Mouse (Mus musculus): Measurements from ENCODE around the gene Celf5. TPM values are rescaled to one million over a fixed set of nuclear protein-coding genes. Genes with fewer than 3 reads are reported as not detected.
A peak's percentile ranks its signal among the peaks of the same experiment; 100 is the strongest.

Celf5 gene
- total RNA-seq, 1 experiment from 2014 or later, result 0.60 TPM

DNA sequence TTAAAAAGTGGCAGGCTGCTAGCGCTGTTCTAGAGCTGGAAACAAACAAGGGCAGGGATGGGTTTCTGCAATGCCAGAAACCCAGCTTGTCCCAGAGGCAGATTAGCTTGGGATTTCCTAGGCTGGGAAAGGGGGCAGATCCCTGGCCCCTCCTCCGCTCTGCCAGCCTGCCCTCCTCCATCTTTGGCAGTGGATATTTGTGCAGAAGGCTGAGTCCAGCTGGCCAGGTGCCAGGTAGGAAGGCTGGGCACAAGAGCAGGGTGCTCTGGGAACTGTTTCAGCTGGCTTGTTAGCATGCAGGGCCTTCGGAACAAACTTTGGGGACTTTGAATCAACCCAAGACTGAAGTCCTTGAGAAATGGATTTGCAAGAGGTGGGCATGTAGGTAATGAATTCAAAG is 47.1 kb downstream of the Celf5 start:
- no peak for ATAC-seq (replicated peaks in 1 of 2; ENCODE audit: insufficient read depth in 1 of 2, low FRiP score in 2 of 2, low TSS enrichment in 1 of 2, low read depth in 1 of 2, poor library complexity in 2 of 2, severe bottlenecking in 2 of 2)

DNA sequence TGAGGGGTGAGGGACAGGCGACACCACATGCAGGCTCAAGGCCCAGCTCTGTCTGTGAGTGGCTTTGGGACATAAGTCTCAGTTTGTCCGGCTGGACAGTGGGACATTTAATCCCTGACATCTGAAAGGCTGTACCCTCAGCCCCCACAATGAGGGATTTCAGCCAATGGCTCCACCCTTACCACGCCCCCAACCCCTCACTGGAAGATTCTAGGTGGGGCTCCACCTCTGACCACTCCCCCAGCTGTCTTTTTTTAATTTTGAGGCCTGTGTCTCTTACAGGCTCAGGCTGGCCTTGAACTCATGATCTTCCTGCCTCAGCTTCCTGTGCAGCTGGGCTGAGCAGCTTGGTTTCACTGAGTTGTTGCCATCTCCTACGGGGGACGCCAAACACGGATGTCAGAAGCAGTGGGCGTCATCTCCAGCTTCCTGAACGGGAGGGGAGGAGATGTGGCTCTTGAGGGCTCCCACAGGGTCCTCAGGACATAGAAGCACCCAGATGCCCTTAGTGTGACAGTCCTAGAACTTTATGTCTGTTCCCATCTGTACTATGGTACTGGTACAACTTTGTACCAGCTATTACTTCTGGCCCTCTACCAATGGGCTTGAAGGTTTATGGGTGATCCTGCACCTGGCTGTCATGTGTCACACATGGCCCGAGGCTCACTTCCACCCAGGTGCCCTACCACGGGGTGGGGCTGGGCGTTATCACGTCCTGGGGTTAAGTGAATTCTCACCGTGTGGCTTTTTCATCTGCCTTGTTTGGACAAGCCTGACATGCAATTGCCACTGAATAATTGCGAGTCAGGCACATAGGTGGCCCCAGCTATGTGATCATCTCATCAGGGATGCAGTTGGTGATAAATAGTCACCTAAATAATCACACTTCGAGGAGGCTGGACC is 47.9 kb downstream of the Celf5 start:
- no peak for ATAC-seq (replicated peaks in 1 of 2; ENCODE audit: insufficient read depth in 1 of 2, low FRiP score in 2 of 2, low TSS enrichment in 1 of 2, low read depth in 1 of 2, poor library complexity in 2 of 2, severe bottlenecking in 2 of 2)

DNA sequence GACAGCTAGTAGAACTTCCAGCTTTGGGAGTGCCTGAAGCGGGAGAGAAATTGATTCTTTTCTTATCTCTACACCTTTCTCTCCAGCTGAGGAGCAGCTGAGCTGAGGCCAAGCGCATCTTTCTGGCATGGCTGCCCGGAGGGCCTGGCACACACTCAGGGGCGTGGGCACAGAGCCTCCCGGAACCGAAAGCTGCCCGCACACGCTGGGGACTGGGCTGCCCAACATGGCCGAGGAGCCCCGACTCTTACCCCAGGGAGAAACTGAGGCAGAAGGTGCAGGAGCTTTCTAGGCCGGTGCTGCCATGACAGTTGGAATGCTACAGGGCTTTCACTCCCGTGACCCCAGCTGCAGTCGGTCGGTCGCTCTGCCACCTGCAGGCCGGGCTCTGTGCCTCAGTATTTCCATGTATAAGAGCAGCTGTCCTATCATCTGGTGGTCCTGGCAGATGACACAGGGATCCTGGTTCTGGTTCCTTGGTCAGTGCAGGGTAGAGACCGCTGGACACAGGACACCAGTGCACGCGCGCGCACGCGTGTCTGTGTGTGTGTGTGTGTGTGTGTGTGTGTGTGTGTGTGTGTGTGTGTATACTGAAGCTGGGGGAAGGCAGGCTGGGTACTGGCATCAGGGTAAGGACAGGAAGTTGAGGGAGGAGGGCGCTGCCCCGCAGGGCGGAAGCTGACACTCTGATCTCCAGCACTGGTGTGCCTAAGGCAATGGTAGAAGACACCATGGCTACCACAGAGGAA is 48.8 kb downstream of the Celf5 start:
- peak; percentile 42 to 50; a peak in 3 of 4 replicates for ATAC-seq (replicated peaks in 1 of 2; ENCODE audit: insufficient read depth in 1 of 2, low FRiP score in 2 of 2, low TSS enrichment in 1 of 2, low read depth in 1 of 2, poor library complexity in 2 of 2, severe bottlenecking in 2 of 2)

DNA sequence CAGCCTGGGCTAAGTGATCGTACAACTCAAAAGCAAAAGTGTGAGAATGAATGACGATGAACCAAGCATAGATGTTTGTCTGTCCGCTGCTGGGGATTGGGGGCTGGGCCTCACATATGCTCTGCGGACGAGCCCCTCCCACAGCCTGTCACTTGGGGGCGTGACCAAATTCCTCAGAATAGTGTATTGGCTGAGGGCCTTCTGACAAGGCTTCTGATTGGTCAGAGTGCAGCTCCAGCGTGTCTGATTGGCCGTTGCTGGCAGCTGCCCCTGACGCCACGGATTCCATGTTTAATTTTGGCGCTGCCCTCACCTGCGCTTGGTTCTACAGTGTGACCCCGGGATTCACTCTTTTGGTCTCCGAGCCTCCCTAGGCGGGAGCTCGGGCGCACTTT is 49.6 kb downstream of the Celf5 start:
- peak; percentile 80 to 88 for ATAC-seq (replicated peaks in 1 of 2; ENCODE audit: insufficient read depth in 1 of 2, low FRiP score in 2 of 2, low TSS enrichment in 1 of 2, low read depth in 1 of 2, poor library complexity in 2 of 2, severe bottlenecking in 2 of 2)

DNA sequence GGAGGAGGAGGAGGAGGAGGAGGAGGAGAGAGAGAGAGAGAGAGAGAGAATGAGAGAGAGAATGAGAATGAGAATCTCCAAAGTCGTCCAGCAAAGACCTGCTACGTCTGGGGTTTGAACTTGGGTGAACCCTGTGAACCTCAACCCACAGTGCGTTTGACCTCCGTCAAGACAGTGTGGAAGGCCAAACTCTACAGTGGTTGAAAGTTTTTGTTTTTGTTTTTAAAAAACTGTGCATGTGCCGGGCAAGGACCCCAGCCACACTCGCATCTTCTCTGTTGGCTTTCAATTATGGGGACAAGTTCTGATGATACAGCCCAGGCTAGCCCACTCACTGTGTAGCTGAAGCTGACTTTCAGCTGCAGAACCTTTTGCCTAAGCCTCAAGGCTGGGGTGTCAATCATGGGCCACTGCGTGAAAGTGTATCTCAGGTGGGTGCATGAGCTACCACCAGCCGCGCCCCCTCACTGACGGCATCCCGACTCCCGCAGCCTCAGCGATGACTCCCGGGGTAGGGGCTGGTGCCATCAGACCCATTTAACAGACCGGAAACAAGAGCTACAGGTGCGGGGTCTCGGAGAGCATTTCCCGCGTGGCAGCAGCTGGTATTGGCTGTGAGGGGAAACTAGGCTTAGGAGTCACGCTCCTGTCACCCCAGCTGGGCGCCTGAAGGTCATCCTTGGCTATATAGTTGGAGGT is 50.2 kb downstream of the Celf5 start:
- ATAC-seq (replicated peaks in 1 of 2; ENCODE audit: insufficient read depth in 1 of 2, low FRiP score in 2 of 2, low TSS enrichment in 1 of 2, low read depth in 1 of 2, poor library complexity in 2 of 2, severe bottlenecking in 2 of 2), result no peak

DNA sequence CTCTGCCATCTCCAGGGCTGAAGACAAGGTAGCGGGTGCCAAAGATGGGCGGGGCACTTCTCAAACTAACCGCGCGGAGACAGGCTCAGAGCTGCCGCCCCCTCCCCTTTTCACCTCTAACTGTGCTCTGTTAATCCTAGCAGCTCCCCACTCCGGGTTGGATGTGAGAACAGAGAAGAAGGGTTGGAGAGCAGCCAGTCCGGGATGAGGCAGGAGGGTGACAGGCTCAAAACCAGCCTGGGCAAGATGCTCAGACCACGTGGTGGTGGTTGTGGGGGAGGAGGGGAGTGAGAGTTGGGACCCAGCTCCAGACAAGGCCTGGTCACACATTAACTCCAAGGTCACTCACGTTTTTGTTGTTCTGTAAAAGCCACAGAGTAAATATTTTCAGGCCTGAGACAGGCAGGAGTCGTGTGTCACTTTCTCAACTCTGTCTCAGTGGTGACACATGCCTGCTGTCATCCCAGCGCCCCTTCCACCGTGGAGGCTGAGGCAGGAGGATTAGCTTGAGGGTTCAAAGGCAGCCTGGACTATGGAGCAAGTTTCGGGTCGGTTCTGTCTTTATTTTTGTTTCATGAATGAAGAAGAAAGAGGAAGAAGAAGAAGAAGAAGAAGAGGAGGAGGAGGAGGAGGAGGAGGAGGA is 50.9 kb downstream of the Celf5 start:
- ATAC-seq (replicated peaks in 1 of 2; ENCODE audit: insufficient read depth in 1 of 2, low FRiP score in 2 of 2, low TSS enrichment in 1 of 2, low read depth in 1 of 2, poor library complexity in 2 of 2, severe bottlenecking in 2 of 2), result no peak; a peak in 1 of 4 replicates

DNA sequence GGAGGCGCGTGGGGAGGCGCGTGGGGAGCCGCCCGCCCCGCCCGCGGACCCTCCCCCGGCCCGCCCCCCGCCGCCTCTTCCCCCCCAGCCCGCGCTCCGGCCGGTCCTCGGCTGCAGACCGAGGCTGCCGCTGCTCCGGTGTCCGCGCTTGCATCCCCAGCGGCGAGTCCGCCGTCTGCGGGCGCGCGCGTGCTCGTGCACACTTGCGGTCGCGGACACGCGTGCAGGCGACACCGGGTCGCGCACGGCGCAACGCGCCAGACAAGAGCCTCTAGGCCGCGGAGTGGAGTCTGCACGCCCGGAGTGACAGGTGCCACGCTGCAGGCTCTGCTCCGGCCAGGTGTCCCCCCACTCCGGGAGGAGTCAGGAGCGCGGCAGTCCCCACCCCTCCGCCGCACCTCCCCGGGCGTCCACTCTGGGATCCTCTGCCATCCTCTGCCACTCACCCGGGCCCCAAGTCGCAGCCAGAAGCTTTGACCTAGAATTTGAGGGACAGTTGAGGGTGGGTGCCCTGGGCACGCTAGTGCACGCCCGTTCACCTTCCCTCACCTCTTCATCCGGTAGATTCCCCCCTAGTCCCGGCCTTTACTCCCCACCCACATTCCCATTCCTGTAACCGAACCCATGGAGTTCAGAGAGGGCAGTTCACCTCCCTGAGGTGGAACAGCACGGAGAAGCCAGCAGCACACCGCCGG is 51.5 kb downstream of the Celf5 start:
- no peak for ATAC-seq (replicated peaks in 1 of 2; ENCODE audit: insufficient read depth in 1 of 2, low FRiP score in 2 of 2, low TSS enrichment in 1 of 2, low read depth in 1 of 2, poor library complexity in 2 of 2, severe bottlenecking in 2 of 2)

DNA sequence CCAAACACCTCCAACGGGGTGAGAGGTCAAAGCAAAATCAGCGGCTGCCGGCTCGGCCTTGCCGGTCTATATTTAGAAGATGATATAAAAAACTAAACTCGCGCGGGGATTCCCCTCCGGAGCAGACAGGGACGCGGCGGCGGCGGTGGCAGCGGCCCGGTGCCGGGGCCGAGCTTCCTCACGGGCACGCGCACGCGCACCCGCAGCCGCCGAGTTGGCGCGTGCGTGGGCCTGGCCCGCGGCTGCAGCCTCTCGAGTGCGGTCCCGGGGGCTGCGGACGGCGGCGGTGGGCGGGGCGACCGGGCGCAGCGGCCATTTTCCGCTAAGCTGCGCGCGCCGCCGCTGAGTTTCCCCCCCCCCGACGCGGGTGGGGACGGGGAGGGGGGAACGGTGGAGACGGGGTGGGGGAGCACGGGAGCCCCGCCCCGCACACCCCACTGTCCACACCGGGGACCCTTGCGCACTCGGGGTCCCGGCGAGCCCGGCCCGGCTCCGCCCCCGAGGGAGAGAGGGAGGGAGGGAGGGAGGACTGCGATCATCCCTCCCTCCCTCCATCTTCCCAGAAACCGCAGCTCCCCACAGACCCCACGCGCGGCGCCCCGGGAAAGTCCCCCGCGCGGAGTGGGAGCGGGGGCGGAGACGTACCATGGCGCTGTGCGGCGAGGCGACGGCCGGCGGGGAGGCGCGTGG is 52.2 kb downstream of the Celf5 start:
- ATAC-seq (replicated peaks in 1 of 2; ENCODE audit: insufficient read depth in 1 of 2, low FRiP score in 2 of 2, low TSS enrichment in 1 of 2, low read depth in 1 of 2, poor library complexity in 2 of 2, severe bottlenecking in 2 of 2), result no peak

DNA sequence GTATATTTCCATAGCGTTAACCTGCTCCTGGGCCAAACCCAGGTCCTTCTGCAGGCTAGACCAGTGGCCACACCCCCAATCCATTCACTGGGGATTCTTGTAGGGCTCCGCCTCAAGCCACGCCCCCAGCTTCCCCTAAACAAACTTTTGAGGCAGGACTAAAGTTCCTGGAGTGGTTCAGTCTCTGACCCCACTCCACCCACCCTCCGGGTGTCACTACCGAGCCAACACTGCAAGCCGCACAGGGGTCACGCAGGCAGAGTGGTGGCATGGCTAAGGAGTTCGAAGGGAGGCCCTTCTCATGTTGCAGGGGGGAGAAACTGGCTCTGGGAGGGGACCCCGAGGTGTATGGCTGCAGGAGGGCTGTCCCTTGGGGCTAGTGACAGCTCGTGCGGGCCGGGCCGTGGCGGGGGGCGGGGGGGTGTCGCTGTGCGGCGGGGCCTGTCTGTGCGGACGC is 52.9 kb downstream of the Celf5 start:
- ATAC-seq (replicated peaks in 1 of 2; ENCODE audit: insufficient read depth in 1 of 2, low FRiP score in 2 of 2, low TSS enrichment in 1 of 2, low read depth in 1 of 2, poor library complexity in 2 of 2, severe bottlenecking in 2 of 2), result peak; percentile 40 to 44

DNA sequence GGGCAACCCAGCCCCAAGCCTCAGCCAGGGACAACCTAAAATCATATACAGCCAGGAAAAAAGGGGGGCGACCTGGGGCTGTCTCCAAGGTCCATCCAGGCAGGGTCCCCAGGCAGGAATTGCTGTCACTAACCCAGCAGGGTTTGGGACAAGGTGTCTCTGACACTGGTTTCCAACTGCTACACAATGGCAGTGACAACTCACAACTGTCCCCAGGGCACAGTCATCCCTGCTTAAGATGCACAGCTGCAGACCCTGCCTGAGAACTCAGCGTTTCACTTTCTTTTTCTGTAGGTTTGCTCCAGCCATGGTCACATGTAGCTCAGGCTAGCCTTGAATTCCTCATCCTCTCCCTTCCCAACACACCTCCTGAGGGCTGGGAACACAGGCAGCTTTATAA is 53.4 kb downstream of the Celf5 start:
- ATAC-seq (replicated peaks in 1 of 2; ENCODE audit: insufficient read depth in 1 of 2, low FRiP score in 2 of 2, low TSS enrichment in 1 of 2, low read depth in 1 of 2, poor library complexity in 2 of 2, severe bottlenecking in 2 of 2), result no peak

DNA sequence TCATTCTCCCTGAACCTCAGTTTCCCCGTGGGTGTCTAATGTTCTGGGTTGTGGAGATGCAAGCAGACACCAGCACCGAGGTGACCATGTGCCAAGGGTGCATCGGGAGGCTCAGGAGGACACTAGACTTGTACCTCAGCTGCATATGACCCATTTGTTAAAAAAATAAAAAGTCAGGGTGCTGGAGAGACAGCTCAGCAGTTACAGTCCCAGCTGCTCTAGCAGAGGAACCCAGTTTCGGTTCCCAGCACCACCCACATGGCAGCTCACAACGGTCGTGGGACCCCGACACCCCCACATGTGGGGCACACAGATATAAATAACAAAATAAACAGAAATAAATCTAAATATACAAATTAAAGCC is 54.0 kb downstream of the Celf5 start:
- ATAC-seq (replicated peaks in 1 of 2; ENCODE audit: insufficient read depth in 1 of 2, low FRiP score in 2 of 2, low TSS enrichment in 1 of 2, low read depth in 1 of 2, poor library complexity in 2 of 2, severe bottlenecking in 2 of 2), result no peak

DNA sequence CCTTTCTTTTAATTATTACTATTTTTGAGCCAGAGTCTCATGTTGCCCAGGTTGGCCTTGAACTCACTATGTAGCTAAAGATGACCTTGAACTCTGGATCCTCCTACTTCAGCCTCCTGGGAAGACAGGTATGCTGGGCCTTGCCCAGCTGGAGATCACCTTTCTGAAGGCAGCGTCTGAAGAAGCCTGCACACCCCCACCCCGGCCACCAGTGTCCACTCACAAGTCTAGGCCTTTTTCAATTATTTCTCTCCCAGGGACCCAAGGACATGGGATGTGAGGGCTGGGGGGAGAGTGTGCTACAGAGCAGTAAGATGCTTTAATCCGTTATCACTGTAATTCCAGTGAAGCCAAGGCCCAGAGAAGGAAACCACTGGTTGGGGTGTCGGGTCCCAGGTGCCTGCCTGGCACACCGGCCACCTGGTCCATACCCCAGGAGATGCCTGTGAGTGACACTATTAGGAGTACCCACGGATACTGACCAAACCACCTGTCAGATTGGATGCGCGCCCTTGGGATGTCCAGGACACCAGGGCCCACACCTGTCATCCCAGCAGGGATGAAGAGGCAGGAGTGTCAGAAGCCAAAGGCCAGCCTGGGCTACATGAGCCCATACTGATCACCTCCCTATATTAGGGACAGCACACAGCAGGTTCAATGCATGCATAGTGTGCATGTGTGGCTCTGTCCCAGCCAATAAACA is 54.6 kb downstream of the Celf5 start:
- ATAC-seq (replicated peaks in 1 of 2; ENCODE audit: insufficient read depth in 1 of 2, low FRiP score in 2 of 2, low TSS enrichment in 1 of 2, low read depth in 1 of 2, poor library complexity in 2 of 2, severe bottlenecking in 2 of 2), result no peak

DNA sequence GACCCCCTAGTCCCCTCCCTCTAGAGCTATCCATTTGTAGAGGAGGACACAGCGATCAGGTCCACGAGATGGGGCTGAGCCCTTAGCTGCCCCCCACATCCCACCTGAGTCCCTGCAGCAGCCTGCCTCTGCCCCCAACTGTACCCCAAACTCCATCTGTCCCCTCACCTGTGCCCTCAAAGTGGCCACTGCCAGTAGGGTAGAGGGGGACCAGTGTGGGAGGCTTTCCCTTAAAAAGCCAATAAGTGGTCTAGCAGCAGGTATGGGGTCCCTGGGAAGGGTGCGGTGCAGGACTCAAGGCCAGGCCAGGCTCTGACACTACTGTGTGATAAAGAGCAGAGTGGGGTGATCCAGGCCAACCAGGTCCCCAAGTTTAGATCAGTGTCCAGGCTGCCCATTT is 55.2 kb downstream of the Celf5 start:
- ATAC-seq (replicated peaks in 1 of 2; ENCODE audit: insufficient read depth in 1 of 2, low FRiP score in 2 of 2, low TSS enrichment in 1 of 2, low read depth in 1 of 2, poor library complexity in 2 of 2, severe bottlenecking in 2 of 2), result no peak

DNA sequence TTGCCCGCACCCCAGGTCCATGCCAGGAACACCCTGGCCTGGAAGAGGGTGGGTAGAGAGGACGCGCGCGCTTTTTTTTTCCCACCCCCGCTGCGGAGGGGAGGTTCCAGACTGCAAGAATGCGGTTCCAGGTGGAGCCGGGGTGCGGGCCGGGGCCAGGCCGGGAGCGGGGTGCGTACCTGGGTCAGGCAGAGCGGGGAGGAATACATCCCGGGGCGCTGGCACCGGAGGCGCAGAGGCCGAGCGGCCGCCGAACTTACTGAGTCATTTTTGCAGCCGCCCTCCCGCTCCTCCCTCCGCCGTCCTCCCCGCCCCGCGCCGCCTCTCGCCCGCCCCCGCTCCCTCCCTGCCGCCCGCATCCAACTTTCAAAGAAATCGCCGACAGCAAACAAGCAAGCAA is 55.6 kb downstream of the Celf5 start:
- ATAC-seq (replicated peaks in 1 of 2; ENCODE audit: insufficient read depth in 1 of 2, low FRiP score in 2 of 2, low TSS enrichment in 1 of 2, low read depth in 1 of 2, poor library complexity in 2 of 2, severe bottlenecking in 2 of 2), result no peak

DNA sequence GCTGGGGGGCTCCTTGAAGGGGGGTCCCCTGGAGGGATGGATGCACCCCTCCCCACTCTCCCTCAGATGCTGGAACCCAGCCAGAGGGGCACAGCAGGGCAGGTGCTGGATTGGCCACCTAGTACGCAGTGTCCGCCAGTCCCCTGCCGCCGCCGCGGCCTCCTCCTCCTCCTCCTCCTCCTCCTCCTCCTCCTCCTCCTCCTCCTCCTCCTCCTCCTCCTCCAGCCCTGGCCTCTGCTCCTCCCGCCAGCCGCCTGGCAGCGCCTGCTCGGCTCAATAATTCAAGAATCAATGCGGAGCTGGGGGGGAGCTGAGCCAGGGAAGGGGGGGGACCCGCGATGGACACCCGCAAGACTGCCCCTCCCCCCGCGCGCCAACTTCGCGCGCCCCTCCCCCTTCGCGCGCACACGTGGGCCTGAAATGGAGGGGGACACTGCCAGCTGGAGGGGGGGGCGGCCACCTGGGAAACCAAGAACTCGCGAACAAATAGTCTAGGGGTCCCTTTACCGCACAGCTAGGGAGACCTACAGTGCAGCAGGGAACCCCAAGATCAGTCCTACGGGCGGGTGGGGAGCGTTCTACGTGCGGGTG is 56.3 kb downstream of the Celf5 start:
- no peak for ATAC-seq (replicated peaks in 1 of 2; ENCODE audit: insufficient read depth in 1 of 2, low FRiP score in 2 of 2, low TSS enrichment in 1 of 2, low read depth in 1 of 2, poor library complexity in 2 of 2, severe bottlenecking in 2 of 2)

All from hematopoietic stem cell, adult 5-6 weeks (primary cell).